Mouse (Mus musculus): ENCODE measurements at regions not wholly inside any gene's neighbourhood (a gene's known extent, or its start where the extent isn't known, plus 50 kb on each side); places are given as distances from the start of the nearest gene placed in this dataset.

GRCm38 (mm10) chr4:61909409-61909808 is 74.4 kb upstream of the Mup5 start:
- peak; percentile 45 for DNase-seq (ENCODE audit: low spot score)

GRCm38 (mm10) chr4:61902136-61902535 is 67.1 kb upstream of the Mup5 start:
- peak; percentile 40 for DNase-seq (ENCODE audit: low spot score)

GRCm38 (mm10) chr4:61898184-61898583 is 63.2 kb upstream of the Mup5 start:
- no peak for DNase-seq (ENCODE audit: low spot score)

GRCm38 (mm10) chr4:61897176-61897575 is 62.1 kb upstream of the Mup5 start:
- DNase-seq (ENCODE audit: low spot score), result no peak
